Mouse (Mus musculus) hematopoietic stem cell, adult 5-6 weeks (primary cell): ENCODE results near the gene Wnk2. TPM values are rescaled to one million over a fixed set of nuclear protein-coding genes. Genes with fewer than 3 reads are reported as not detected.
A peak's percentile ranks its signal among the peaks of the same experiment; 100 is the strongest.

ENCODE experiments used
- ATAC-seq, 2 experiments: fragments of 125-278 bp in 1 of 2; replicated peaks in 1 of 2; 2 replicates each; pipeline ENCODE4 v1.8.0; 2016 to 2017; ENCODE audit warnings: inconsistent platforms in 2 of 2, mild to moderate bottlenecking in 2 of 2, moderate number of reproducible peaks in 2 of 2, low read depth in 1 of 2, moderate TSS enrichment in 1 of 2; ENCODE audit not compliant: low FRiP score in 2 of 2, poor library complexity in 2 of 2, severe bottlenecking in 2 of 2, insufficient read depth in 1 of 2, low TSS enrichment in 1 of 2
- total RNA-seq: library from RNA; stranded (forward); fragments of 172-1452, 232-1000 nt; gene quantifications from 2 replicates; pipeline ENCODE4 v1.2.3, GENCODE M21; 2017

Gene Wnk2
- total RNA-seq, 1 experiment from 2014 or later, result not detected

DNA sequence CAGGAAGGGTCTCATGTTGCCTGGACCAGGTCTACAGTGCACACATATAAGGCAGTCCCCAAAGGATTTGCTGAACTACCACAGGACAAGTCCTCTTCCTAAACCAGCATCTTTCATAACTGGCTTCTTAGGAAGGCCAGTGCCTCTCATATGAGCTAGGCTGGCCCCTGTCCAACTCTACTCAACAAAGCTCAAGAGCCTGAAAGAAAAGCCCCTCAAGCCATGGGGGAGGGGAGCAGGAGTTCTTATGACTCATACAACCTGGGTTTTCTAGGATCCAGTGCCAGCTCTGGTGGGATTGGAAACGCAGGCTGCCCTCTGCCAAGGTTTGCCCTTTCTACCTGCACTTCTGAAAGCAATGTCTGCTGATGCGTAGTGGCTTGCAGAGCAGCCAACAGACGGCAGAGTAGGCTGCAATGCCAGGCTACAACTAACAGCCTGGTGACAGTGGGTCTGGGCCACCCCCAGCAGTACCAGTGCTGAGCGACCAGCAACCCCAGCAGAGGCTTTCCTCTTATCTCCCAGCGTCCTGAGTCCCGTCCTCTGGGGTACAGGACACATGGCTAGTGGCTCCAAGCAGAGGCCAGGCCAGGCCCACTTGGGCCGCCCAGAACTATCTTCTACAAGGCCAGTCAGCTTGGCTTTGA, 110.8 kb downstream of the Wnk2 start:
- no peak for ATAC-seq

DNA sequence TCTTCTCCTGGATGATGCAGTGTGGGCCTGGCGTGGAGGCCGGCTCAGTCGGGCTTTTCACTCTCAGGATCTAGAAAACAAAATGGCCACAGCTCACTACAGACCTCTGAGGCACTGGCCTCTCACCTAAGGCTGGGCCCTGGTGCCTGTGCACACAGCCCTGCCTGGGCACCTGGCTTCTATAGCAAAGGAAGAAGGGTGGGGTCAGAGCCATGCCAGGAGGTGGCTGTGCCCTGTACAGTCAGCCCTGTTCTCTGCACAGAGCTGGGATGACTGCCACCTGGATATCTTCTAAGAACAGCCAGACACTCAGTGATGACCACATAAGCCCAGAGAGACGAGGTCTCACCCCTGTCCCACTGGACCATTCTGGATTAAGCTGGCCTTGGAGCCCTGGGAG, 111.4 kb downstream of the Wnk2 start:
- no peak for ATAC-seq

DNA sequence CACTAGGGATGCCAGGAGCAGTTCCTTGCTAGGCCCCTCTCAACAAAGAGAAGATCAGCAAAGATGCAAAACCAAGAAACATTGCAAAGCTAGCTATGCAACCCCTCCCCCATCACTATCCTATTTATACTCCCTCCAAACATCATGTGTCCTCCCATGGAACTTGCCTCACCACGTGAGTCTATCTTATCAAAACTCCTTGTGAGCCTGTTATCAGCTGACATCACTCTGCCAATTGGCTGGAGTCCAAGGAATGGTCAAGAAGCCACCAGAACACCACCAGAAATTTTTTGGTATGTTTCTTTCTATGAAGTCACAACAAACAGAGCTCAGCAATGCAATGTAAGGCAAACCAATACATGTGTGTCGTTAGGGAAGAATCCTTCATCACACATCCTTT, 116.8 kb downstream of the Wnk2 start:
- no peak for ATAC-seq

DNA sequence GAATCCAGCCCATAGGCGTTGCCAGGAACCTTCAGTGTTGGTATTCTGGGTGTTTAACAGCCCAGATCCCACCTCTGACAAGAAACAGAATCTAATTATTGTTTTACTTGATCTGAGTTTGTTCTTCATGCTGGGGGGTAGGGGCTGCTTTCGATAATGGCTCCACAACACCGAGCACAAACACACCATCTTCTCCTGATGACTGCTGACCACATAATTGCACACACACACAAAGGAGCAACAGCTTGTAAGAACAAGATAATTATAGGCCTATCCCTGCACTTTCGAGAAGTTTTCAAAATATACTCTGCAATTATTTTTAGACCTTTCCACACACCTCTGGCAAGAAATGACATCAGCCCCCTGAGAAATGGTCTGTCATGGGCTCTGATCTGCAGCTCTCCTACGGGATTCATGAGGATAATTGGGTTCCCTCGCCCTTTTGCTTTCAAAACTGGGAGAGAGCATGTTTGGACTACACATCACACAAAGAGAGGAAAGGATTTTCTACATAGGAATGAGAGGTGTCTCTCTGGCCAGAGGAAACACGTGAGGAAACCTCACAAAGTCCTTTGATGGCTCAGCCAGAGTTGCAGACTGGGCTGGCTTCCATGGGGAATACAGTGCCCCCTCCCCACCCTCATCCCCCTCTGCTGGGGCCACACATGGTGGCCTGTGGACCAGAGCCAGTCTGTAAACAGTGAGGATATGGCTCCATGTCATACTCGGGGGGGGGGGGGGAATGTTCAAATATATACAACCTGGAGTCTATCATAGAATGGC, 118.9 kb downstream of the Wnk2 start:
- no peak for ATAC-seq

DNA sequence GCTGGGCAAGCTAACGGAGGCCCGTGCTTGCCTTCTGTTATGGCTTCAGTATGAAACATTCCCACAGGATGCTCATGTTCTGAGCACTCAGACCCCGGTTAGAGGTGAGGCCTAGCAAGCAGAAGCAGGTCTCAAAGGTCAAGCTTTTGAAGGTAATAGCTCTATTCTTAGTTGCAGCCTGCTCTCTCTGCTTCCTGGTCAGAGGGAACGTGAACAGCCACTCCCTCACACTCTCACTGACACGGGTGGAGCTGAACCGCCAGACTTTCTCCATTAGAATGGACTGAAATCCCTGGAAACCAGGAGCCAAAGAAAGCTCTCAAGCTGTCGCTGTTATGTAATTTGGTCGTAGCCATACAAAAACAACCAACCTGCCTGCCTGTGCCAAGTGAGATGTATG, 120.8 kb downstream of the Wnk2 start:
- ATAC-seq, result no peak

DNA sequence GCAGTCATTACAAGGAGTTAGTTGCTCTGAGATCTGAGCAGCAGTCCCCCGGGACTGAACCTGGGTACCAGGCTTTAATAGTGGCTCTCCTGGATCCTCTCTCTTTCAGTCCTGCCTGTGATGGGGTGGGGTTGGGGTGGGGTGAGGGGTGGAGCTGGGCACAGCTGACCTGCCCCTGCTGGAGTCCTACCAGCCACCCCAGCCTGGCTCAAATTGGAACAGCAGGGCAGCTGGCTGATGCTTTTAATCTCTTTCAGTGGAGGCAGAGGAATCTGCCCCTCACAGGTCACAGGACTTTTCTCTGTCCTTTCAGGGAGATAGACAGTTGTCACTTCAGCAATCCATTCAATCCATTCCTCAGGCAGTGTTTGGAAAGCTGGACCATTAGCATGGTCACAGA, 122.3 kb downstream of the Wnk2 start:
- ATAC-seq, result no peak

DNA sequence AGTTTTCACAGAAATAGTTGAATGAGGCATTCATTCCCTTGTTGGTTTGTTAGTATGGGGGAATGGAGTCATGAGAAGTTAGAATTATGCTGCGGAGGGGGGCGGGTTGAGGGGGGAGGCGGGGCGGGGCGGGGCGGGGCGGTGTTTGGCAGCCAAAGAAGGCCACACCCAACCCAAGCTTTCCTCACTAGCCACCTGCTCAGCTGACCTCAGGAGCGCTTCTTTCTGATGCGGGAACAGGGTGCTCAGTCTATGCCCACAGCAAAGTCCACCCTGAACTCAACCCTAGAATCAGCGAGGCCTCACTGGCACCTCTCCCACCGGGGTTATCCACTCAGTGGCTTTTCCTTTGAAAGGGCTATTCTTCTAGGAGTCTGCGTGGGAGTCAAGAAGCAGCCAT, 123.1 kb downstream of the Wnk2 start:
- no peak for ATAC-seq

DNA sequence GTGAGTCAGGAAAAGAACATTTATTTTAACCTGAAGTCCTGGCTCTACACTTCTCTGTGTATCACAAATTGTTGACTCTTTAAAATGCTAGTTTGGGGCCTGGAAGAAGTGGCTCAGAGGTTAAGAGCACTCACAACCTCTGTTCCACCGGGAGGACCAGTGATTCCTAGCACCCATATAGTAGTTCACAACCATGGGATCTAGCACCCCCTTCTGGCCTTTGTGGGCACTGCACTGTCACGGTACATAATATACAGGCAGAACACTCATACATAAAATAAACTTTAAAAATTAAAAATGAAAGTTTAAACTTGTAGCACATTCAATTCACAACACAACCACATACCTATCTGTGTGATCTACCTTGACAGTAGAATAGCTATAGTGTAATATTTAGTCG, 126.1 kb downstream of the Wnk2 start:
- no peak for ATAC-seq

DNA sequence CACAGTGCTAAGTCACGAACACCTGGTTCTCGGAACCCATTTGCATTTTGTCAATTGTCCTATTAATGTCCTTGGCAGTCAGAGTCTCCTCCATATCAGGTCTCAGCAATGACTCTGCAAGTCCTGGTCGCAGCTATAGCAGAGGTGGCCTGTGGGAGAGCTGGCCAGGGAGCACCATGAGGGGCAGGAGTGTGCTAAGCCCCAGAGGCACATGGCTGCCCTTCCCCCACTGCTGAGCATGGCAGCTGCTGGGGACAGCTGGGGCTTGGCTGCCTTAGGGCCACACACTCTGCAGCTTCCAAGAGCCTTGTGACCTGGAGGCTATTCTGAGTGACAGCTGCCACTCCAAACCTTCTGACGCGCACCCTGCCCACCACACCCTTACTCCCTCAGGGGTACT, 127.7 kb downstream of the Wnk2 start:
- no peak for ATAC-seq

DNA sequence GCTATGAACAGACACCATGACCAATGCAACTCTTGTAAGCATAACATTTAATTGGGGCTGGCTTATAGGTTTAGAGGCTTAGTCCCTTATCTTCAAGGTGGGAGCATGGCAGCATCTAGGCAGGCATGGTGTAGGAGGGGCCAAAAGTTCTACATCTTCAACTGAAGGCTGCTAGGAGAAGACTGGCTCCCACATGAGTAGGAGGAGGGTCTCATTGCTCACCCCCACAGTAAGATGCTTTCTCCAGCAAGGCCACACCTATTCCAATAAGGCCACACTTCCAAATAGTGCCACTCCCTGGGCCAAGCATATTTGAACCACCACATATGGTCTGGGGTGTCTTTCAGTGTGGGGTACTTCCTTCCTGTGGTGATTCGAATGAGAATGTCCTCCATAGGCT, 130.4 kb downstream of the Wnk2 start:
- no peak for ATAC-seq

DNA sequence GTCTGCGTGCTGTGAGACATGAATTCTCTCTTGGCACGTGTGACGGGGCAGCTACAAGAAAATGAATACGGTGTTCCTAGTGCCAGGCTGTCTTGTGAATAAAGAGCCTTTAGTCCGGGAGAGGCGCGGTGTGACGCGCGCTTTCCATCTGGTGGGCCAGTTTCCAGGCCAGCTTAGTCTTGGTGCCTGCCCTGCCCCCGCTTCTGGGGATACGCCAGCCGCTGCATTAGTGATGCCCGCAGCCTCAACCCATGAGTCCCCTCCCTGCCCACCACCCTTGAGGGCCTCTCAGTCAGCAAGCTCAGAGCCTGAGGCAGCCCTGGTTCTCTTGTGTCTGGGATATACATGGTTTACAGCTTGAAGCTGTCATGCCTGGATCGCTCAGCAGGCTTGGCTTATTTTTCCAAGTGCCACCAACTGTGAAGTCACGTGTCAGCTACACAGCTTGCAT, 131.5 kb downstream of the Wnk2 start:
- ATAC-seq, result peak; percentile 59 to 66

DNA sequence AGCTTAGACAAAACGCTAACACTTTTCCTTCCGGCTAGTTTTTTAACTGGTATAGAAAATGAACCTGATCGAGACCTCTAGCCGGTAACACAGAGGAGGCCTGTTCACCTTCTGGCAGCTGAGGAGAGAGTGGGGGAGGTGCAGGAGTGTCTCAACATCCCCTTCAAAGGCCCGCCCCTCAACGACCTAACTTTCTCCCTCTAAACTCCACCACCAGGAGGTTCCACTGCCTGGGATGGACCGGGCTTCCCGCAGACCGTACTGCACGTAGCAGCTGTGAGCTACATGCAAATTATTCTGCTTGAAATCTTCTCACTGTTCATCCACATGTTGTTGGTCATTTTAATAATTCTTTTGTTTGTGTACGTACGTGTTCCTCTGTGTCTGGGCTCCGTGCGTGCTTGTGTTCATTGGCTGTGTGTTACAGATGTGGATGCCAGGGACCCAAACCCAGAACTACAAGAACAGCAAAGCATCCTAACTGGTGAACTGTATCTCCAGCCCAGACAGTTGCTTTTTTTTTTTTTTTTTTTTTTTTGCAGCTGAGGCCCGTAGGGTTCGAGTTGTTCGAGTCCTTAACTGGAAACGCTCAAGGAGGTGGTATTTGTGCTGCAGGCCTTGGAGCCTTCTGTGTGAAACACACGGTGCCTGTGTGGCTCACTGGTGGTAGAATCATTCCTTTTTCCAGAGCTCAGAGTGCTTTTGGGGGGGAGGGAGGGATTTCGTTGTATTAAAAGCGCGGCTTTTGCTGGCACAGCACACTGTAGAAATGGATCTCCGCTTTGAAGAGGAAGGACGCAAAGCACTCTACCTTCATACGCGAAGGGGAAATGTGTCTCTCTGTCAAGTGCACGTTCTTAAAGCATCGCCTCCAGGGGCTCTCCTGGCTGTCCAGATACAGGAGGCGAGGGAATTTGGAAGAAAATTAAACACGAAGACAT, 132.2 kb downstream of the Wnk2 start:
- peak; percentile 33 to 55 for ATAC-seq

DNA sequence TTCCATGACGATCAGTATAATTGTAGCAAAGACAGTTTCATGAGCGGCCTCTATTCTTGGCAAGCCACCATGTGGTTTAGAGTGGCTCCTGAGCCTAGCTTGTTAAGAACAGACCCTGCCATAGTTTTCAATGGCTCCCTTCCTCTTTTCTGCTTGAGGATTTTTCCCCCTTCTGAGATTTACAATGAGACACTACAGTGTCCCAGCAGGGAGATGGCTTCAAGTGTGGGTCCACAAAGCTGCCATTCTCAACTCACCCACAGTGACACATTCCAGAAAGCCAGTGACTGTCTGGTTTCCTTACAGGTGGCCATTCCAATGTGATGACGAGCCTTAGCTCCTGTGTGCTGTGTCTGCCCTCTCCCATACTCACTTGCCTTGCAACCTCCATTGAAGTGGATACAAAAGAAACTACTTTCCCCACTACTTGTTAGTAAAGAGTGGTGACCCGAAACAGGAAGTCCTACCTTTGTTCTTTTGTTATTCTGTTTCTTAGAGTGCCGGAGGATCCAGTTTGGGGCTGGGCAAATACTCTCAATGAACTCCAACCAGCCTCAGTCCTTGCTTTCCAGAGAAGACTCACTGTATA, 134.5 kb downstream of the Wnk2 start:
- ATAC-seq, result no peak

DNA sequence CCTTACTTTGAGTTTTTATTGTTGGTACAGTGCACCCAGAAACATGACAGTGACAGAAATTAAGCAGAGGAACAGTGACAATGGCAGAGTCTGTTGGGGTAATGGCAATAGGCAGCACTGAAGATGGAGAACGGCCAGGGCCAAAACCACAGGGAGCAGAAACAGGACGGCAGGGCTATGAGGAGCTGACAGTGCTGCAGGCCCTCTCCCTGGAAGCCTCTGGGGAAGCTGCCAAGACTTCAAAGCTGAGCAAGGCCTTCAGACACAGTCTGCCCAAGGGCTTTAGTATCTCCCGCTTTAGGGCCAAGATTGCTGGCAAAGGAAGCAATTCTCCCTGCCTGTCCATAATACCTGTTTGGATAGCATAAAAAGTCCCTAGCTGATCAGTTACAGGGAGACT, 146.1 kb downstream of the Wnk2 start:
- ATAC-seq, result no peak

DNA sequence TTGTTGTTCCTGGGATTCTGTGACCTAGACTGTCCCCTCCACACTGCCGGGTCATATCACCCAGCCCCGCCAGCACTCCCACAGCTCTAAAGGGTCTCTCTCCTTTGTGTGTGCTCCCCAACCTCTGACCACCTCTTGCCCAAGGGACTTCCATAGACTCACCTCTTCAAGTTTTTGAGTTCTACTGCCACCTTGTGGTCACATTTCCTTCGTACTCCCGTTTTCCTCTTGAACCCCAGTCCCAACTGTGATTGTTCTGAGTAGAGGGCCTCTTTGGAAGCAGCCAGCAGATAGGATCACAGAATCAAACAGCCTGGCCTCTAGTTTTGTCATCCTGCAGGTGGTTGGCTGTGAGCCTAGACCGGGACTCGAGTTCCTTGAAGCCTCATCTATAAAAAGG, 149.2 kb downstream of the Wnk2 start:
- ATAC-seq, result peak; percentile 50 to 68; a peak in 3 of 4 replicates

DNA sequence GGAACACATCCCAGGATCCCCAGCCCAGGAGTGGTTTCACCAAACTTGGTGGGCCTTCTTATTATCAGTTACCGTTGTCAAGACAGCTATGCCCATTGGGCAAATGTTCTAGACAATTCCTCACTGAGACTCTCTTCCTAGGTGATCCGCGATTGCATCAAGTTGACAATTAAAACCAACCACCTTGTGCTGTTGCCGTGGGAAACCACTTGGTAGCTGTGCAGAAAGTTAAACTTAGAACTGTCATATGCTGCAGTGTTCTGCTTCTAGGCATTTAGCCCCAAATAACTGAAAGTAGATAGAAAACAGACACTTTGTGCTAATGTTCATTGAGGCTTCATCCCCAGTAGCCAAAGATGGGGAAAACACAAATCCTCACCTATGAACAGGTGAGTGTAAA, 151.1 kb downstream of the Wnk2 start:
- ATAC-seq, result no peak

DNA sequence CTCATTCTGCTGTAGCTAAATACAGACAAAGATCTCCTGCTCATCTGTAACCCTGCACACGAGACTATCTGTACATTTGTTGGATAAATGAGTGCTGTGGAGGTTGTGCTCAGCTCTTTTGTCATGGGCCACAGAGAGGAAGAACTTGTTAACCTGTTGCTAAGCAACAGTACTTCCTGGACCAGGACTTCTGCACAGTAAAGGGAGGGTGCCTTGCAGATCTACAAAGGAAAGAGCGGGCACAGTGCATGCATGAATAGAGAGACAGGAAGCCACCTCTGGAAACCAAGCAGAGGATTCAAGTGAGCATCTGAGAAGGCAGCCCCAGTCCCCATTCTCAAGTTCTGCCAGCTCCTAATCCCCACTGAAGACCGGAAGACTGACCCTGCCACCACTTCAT, 152.9 kb downstream of the Wnk2 start:
- peak; percentile 94 for ATAC-seq

DNA sequence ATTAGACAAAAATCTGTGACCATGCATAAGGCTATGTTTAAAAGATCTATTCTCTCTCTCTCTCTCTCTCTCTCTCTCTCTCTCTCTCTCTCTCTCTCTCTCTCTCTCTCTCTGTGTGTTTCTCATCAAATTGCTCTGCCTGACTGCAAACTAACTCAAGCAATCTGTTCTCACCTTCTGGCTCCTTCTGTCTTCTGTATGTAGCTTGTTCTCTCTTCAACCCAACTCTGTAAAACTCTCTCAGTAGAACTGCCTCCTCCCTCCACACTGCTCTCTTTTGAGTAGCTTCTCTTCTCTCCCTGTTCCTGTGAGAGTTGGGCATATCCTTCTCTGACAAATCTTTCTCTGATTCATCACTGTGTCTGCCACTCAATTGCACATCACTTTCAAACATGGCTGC, 154.9 kb downstream of the Wnk2 start:
- no peak for ATAC-seq
